Mouse (Mus musculus) frontal cortex, postnatal 36 days (tissue): ENCODE results near the gene Rab2b.

Experiments used
- DNase-seq, 2 experiments: peaks; one replicate each; pipeline ENCODE4 v3.0.0; 2022; ENCODE audit warnings: low spot score in 2 of 2

Rab2b gene

GRCm38 (mm10) chr14:52277210-52277609 lies 2.1 kb downstream of the Rab2b start:
- no peak for DNase-seq

- no peak for DNase-seq
Observed at GRCm38 (mm10) chr14:52272781-52273180, 6.6 kb downstream of the Rab2b start.

- peak; percentile 98 to 99 for DNase-seq
Observed at GRCm38 (mm10) chr14:52257484-52258213, 21.7 kb downstream of the Rab2b start, which contains the start of gene Chd8. Gene Chd8, minus strand, starts transcription at chr14:52257780.

GRCm38 (mm10) chr14:52256311-52257175 lies 22.8 kb downstream of the Rab2b start:
- peak; percentile 17 to 38 for DNase-seq

- DNase-seq = no peak
Observed at GRCm38 (mm10) chr14:52246129-52246528, 33.2 kb downstream of the Rab2b start.

- DNase-seq = no peak
Observed at GRCm38 (mm10) chr14:52244690-52245042, 34.7 kb downstream of the Rab2b start.

GRCm38 (mm10) chr14:52244041-52244689 lies 35.2 kb downstream of the Rab2b start:
- peak; percentile 99 for DNase-seq

- no peak for DNase-seq
Observed at GRCm38 (mm10) chr14:52236216-52236615, 43.1 kb downstream of the Rab2b start.

GRCm38 (mm10) chr14:52235165-52235564 lies 44.2 kb downstream of the Rab2b start:
- no peak for DNase-seq

GRCm38 (mm10) chr14:52232249-52232648 lies 47.1 kb downstream of the Rab2b start:
- DNase-seq = no peak

- no peak for DNase-seq
Observed at GRCm38 (mm10) chr14:52225972-52226371, 53.4 kb downstream of the Rab2b start.

GRCm38 (mm10) chr14:52217261-52217660 lies 62.1 kb downstream of the Rab2b start:
- DNase-seq = no peak
